Mouse (Mus musculus) CH12.LX (cell line): ENCODE measurements around the gene Hoxa11. TPM values are rescaled to one million over a fixed set of nuclear protein-coding genes. Genes with fewer than 3 reads are reported as not detected.

Experiments
- DNase-seq: peaks from one replicate; pipeline ENCODE4 v3.0.0-alpha.2; 2013; ENCODE audit errors: extremely low read depth
- H3K27ac ChIP-seq: 2 replicates; pipeline ENCODE4 v1.5.1; 2012; ENCODE audit warnings: low read depth, mild to moderate bottlenecking, control low read depth, moderate library complexity; ENCODE audit not compliant: insufficient read depth
- H3K27me3 ChIP-seq: replicated peaks from 2 replicates; pipeline ENCODE3; 2012; ENCODE audit warnings: inconsistent platforms
- H3K36me3 ChIP-seq, 2 experiments: replicated peaks in 1 of 2; 2 replicates each; pipeline versions ENCODE3 to v1.6.1; 2012; ENCODE audit warnings: inconsistent platforms in 1 of 2, low read length in 1 of 2, mild to moderate bottlenecking in 1 of 2, mixed read lengths in 1 of 2, moderate library complexity in 1 of 2; ENCODE audit not compliant: control insufficient read depth in 1 of 2, insufficient read depth in 1 of 2
- H3K4me1 ChIP-seq, 2 experiments: 2 replicates each; pipeline ENCODE4 v1.6.1; 2012; ENCODE audit warnings: inconsistent platforms in 1 of 2, moderate library complexity in 1 of 2; ENCODE audit not compliant: insufficient read depth in 2 of 2, control insufficient read depth in 1 of 2
- H3K4me2 ChIP-seq: 2 replicates; pipeline ENCODE4 v1.6.1; 2012; ENCODE audit warnings: low read depth, mild to moderate bottlenecking, control low read depth; ENCODE audit not compliant: poor library complexity, insufficient read depth, severe bottlenecking
- H3K4me3 ChIP-seq, 3 experiments: fragments of 150-350 bp in 1 of 3; sonication (generic) in 1 of 3; replicated peaks in 1 of 3; 2 replicates each; pipeline versions ENCODE3 to v1.5.1; 2011 to 2012; ENCODE audit warnings: low read depth in 2 of 3, low read length in 2 of 3, mild to moderate bottlenecking in 2 of 3, moderate library complexity in 2 of 3, control low read depth in 1 of 3, improper control_type of control experiment in 1 of 3, inconsistent platforms in 1 of 3, mixed read lengths in 1 of 3; ENCODE audit not compliant: poor library complexity in 1 of 3
- H3K79me2 ChIP-seq: replicated peaks from 2 replicates; pipeline ENCODE4 v1.6.1; 2012; ENCODE audit warnings: mild to moderate bottlenecking, moderate library complexity; ENCODE audit not compliant: control insufficient read depth, poor library complexity, insufficient read depth, severe bottlenecking; ENCODE audit errors: extremely low read depth
- H3K9ac ChIP-seq: 2 replicates; pipeline ENCODE4 v1.6.1; 2012; ENCODE audit warnings: low read depth, mild to moderate bottlenecking, control low read depth, moderate library complexity; ENCODE audit not compliant: insufficient read depth
- H3K9me3 ChIP-seq: replicated peaks from 2 replicates; pipeline ENCODE3; 2012; ENCODE audit warnings: low read length, inconsistent platforms, mixed read lengths
- CHD2 ChIP-seq: IDR thresholded peaks from 2 replicates; pipeline ENCODE4 v1.6.1; 2011; ENCODE audit warnings: low read length, improper control_type of control experiment
- ELF1 ChIP-seq: IDR thresholded peaks from 2 replicates; pipeline ENCODE4 v1.6.1; 2014; ENCODE audit warnings: low read depth, mild to moderate bottlenecking, inconsistent platforms, low read length, improper control_type of control experiment
- GABPA ChIP-seq: IDR thresholded peaks from 2 replicates; pipeline ENCODE4 v1.6.1; 2012; ENCODE audit warnings: low read depth, low read length, improper control_type of control experiment, inconsistent platforms; ENCODE audit not compliant: insufficient replicate concordance
- JUN ChIP-seq: IDR thresholded peaks from 2 replicates; pipeline ENCODE4 v1.6.1; 2011; ENCODE audit warnings: low read depth, mild to moderate bottlenecking, low read length, improper control_type of control experiment, moderate library complexity; ENCODE audit not compliant: insufficient read depth
- JUND ChIP-seq: conservative IDR thresholded peaks from 2 replicates; pipeline ENCODE4 v1.6.1; 2011; ENCODE audit warnings: low read depth, low read length, improper control_type of control experiment
- MAZ ChIP-seq: IDR thresholded peaks from 2 replicates; pipeline ENCODE4 v1.6.1; 2012; ENCODE audit warnings: low read depth, mild to moderate bottlenecking, inconsistent platforms, low read length, improper control_type of control experiment, moderate library complexity
- MEF2A ChIP-seq: IDR thresholded peaks from 2 replicates; pipeline ENCODE4 v1.6.1; 2014; ENCODE audit warnings: low read depth, mild to moderate bottlenecking, inconsistent platforms, low read length, improper control_type of control experiment, borderline replicate concordance
- MXI1 ChIP-seq: IDR thresholded peaks from 2 replicates; pipeline ENCODE4 v1.6.1; 2011; ENCODE audit warnings: mild to moderate bottlenecking, low read depth, low read length, improper control_type of control experiment
- NELFE ChIP-seq: IDR thresholded peaks from 2 replicates; pipeline ENCODE4 v1.6.1; 2011; ENCODE audit warnings: low read depth, low read length, improper control_type of control experiment
- POLR2AphosphoS2 ChIP-seq: IDR thresholded peaks from 2 replicates; pipeline ENCODE4 v1.6.1; 2011; ENCODE audit warnings: low read depth, low read length, improper control_type of control experiment
- RCOR1 ChIP-seq: conservative IDR thresholded peaks from 2 replicates; pipeline ENCODE4 v1.6.1; 2012; ENCODE audit warnings: low read depth, mild to moderate bottlenecking, inconsistent platforms, low read length, improper control_type of control experiment
- TCF12 ChIP-seq: IDR thresholded peaks from 2 replicates; pipeline ENCODE4 v1.6.1; 2014; ENCODE audit warnings: low read depth, mild to moderate bottlenecking, inconsistent platforms, low read length, improper control_type of control experiment
- USF1 ChIP-seq: IDR thresholded peaks from 2 replicates; pipeline ENCODE4 v1.6.1; 2014; ENCODE audit warnings: low read depth, mild to moderate bottlenecking, inconsistent platforms, low read length, improper control_type of control experiment
- USF2 ChIP-seq: conservative IDR thresholded peaks from 2 replicates; pipeline ENCODE4 v1.6.1; 2011; ENCODE audit warnings: low read depth, low read length, improper control_type of control experiment
- ZC3H11A ChIP-seq: IDR thresholded peaks from 2 replicates; pipeline ENCODE4 v1.6.1; 2012; ENCODE audit warnings: low read depth, mild to moderate bottlenecking, inconsistent platforms, low read length, improper control_type of control experiment
- ZMIZ1 ChIP-seq: IDR thresholded peaks from 2 replicates; pipeline ENCODE4 v1.6.1; 2012; ENCODE audit warnings: low read depth, mild to moderate bottlenecking, inconsistent platforms, low read length, improper control_type of control experiment
- dilution Hi-C: fragments of 300-500 bp; cut with MboI; formaldehyde crosslinking; loops from 2 replicates; pipeline ENCODE4 v1.14.3; 2020; ENCODE audit warnings: low sequenced_read_pairs; ENCODE audit not compliant: extremely low pct_unique_long_range_greater_than_20kb, extremely low pct_ligation_motif_present
- in situ Hi-C: fragments of 300-500 bp; cut with MboI; formaldehyde crosslinking; loops from 3 replicates; pipeline ENCODE4 v1.14.3; 2019; ENCODE audit warnings: low sequenced_read_pairs, low pct_ligation_motif_present, low pct_unique_long_range_greater_than_20kb, mixed read lengths
- polyA plus RNA-seq: library from polyadenylated mRNA; unstranded; fragments of >175 nt; gene quantifications from 2 replicates; pipeline ENCODE4 v1.2.1, GENCODE M21; 2012; ENCODE audit warnings: low read depth; ENCODE audit not compliant: insufficient read length
- total RNA-seq, 2 experiments: library from RNA; depleted of rRNA; stranded (reverse); fragments of 300-350 nt in 1 of 2; fragments of >200 nt in 1 of 2; gene quantifications; 2 replicates each; pipeline ENCODE4 v1.2.3; 2012 to 2014

Hoxa11 gene
- total and polyA plus RNA-seq, 3 experiments = not detected

DNA sequence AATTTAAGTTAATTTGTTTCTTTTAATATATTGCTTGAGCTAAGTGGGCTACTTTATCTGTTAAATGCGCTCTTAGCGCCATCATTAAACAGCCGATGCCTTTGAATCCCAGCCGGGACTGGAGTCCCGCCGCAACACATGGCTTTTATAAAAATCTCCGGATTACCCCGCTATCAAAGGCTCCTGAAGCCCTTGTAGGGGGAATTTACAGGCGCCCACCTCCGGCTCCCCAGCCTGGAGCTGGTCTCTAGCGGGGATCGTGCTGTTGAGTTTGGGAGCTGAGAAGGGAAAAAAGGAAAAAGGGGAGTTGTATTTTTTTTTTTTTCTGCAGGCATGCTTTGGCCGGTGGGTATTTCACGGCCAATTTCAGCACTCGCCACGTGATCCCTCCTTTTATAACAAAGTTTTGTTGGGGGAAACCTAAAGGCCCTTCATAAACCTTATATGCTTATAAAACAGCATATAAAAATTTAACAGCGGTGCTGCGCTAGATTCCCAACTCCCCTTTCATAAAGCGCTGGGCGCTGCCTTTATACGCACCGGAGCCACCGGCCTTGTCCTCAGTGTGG is 1.1 kb downstream of the Hoxa11 start:
- DNase-seq = no peak
- dilution Hi-C loops = no loop called here
- no peaks in the 10 kb centered on the region for H3K36me3 ChIP-seq
- no peak overlapping the region for H3K4me3 ChIP-seq
- no peak overlapping the region for H3K27ac ChIP-seq
- no peaks in the 10 kb centered on the region for H3K79me2 ChIP-seq
- H3K9me3 ChIP-seq = peaks cover 5% of the 10 kb centered on the region
- H3K4me1 ChIP-seq = peaks cover 0 to 9% of the 10 kb centered on the region in 2 experiments; a peak in 2 of 4 replicates
- TF ChIP-seq RCOR1 = no peak
- TF ChIP-seq USF2 = no peak
- TF ChIP-seq, all 38 proteins: peak for 0
- H3K9ac ChIP-seq = no peak overlapping the region
- no peak overlapping the region for H3K4me2 ChIP-seq
- H3K27me3 ChIP-seq = no peaks in the 10 kb centered on the region
- in situ Hi-C loops = no loop called here

DNA sequence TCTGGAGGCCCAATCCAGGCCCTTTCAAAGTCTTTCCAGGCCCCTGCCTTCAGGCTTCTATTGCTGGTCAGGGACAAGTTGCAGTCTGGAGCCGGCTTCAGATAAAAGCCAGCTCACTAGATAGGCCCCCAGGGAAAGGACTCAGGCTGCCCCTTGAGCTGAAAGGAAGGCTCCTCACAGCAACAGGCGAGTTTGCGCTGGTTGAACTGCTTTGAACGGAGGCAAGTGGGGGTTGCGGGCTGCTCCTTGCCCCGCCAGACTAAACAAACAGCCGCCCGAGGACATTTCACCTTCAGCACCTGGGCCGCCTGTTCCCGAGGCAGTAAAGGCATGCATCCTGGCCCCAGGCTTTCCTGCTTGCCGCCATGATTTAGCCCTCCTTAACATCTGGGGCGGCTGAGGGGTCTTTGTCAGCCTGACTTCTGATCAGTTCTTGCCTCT is 1.9 kb downstream of the Hoxa11 start:
- Histone ChIP-seq H3K9me3 (peaks cover 5% of the 10 kb centered on the region), H3K36me3 (no peaks in the 10 kb centered on the region), H3K4me1 (peaks cover 0 to 12% of the 10 kb centered on the region in 2 experiments; a peak in 2 of 4 replicates), H3K79me2 (no peaks in the 10 kb centered on the region), H3K4me3 (no peak overlapping the region), H3K27ac (no peak overlapping the region), H3K4me2 (no peak overlapping the region), H3K9ac (no peak overlapping the region), H3K27me3 (no peaks in the 10 kb centered on the region)
- TF ChIP-seq JUN (no peak), MAZ (no peak), USF1 (no peak), TCF12 (no peak), MEF2A (no peak), ZC3H11A (no peak), NELFE (no peak), RCOR1 (no peak), JUND (no peak), ELF1 (no peak), ZMIZ1 (no peak), POLR2AphosphoS2 (no peak), MXI1 (no peak), GABPA (no peak), CHD2 (no peak)
- dilution Hi-C loops = no loop called here
- no peak for DNase-seq
- in situ Hi-C loops = no loop called here
